Mouse (Mus musculus) heart, postnatal 4 days (tissue): ENCODE results near the gene Pigyl. TPM values are rescaled to one million over a fixed set of nuclear protein-coding genes. Genes with fewer than 3 reads are reported as not detected.

Source experiments
- DNase-seq: peaks from one replicate; pipeline ENCODE4 v3.0.0; 2021
- total RNA-seq, 2 experiments: library from RNA; stranded (reverse); gene quantifications; 2 replicates each; pipeline ENCODE4 v1.2.3; 2021

Gene Pigyl
- total RNA-seq, result 10 to 100 TPM; 31.0 to 31.9 TPM

DNA sequence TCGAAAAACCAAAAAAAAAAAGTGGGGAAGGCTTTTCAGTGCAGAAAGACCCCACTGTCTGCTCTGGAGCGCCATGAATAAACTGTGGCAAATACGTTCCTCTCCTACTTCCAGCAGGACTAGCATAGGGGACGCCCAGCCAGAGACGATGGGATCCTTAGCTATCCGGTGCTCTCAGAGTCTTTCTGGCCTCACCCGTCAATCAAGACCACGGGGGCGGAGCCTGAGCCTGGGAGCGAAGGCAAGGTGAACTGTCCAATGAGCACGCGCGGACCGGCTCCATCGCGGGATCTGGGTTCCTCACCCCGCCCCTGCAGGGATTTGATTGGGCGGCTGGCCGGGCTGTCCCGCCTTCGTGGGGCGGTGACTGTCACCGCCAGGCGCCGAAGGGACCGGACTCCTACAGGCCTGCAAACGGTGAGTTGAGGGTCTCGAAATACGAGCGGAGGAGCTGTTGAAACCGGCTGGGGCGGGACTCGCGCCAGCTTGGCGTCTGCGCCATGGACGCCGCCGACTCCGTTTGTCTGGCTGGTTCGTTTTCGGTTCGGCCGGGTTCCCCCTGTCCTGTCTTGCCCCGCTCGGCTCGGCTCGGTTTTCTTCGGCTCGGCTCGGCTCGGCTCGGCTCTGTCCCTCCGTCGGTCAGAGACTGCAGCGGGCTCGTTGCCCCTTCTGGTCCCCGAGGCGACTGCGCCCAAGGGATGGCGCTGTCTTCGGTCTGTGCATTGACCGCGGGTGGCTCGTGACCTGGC is at the start of gene Pigyl:
Gene Pigyl, plus strand, starts transcription at position 350 of the 749 bp plus-strand sequence.
- peak; percentile 100 for DNase-seq

DNA sequence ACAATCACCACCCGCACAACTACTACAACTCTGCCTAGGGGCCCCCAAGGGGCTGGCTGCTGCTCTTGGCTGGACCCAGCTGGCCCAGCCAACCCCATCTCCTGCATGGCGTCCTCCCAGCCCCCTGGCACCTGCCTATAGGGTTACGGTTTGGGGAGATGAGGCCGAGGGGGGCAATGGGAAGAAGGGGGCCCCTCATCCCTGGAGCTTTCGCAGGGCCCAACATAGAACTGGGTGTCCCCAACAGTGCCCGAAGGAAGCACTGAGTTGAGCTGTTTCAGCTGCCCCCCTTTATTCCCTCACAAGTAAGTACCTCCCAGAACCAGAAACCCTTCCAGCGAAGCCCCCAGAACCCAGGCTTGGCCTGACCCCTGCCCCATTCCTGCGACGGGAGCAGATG is 48.5 kb upstream of the Pigyl start:
- no peak for DNase-seq

DNA sequence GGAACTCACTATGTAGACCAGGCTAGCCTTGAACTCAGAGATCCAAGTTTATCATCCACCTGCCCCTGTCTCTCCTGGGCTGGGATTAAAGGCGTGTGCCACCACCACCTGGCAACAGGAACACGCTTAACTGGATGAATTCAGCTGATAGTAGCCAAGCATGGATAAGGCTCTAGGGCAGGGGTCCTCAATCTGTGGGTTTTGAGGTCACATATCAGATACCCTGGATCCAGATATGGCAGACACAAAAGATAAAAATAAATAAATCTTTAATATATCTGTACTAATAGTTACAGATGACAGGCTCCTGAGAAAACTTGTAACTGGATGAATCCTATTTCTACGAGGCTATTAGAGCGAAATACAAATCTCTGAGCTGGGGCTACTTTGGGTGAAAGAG is 41.0 kb upstream of the Pigyl start:
- DNase-seq, result no peak

DNA sequence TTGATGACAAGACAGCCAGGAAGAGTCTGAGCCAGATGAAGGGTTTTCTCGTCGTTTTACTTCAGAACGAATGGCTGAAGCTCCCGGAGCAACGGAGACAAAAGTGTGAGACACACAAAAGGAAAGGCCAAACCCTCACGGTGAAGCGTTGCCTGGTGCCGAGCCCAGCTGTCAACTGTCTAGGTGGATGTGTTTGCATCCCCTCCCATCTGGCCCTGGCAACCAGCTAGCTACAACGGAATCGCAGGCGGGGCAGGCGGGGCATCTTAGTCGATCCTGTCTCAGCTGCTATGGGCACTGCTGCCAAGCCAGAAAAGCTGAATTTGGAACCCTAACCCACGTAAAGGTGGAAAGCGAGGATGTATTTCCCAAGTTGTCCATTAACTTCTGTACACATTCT is 40.6 kb upstream of the Pigyl start:
- no peak for DNase-seq

DNA sequence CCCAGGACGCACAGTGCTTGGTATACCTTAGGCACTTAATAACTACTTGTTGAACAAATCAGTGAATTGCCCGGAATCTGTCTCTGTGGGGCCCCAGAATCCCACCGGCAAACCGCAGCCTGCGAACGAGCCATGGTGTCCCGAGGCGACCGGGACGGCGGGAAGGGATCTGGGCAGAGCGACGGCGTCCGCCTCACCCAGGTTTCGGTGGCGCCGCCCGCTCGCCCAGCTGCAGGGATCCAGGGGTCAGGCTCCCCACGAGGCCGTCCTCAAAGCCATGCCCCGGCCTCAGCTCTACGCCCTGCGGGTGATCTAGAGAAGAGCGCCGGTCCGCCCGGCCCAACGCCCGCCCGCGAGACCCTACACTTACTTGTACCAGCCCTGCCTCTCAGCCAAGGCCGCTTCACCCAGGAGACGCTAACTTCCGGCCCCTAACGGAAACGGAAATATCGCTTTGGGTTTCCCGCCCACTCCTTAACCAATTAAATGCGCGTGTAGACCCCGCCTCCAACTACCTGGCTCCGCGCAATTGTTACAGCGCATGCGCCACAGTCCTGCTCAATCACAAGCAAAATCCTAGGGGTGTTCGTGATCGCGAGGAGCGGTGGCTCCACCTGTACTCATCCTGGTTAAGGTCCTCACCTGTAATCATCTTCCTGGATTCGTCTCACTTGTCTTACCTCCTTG is 39.8 kb upstream of the Pigyl start, which contains the start of gene Elof1:
Gene Elof1, minus strand, starts transcription at position 433 of the 687 bp plus-strand sequence.
- peak; percentile 92 for DNase-seq

DNA sequence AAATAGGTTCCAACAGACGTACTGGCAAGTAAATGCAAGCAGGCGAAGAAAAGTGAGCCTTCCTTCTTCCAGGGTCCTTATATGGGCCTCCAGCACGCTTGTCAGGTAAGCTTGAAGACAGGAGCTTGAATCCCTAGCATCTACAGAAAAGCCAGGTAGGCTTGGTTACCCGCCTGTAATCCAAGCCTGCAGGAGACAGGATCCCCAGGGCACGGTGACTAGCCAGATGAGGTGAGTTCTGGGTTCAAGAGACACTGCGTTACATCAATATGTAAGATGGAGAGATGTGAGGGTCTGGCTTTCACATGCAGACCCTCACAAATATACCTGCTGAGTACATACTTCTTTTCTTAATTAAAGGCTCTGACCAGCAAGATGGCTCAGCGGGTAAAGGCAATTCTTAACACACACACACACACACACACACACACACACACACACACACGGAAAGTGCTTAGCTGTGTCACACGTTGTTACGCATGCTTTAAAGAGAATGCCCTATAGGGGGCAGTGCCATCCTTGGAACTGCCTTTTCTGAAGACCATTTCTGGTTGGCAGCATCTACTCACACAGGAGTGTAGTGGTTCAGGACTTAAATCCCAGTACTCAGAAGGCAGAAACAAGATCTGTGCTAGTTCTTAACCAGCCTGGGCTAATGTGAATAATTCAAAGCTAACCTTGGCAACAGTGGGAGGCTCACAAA is 38.7 kb upstream of the Pigyl start:
- DNase-seq, result peak; percentile 55

DNA sequence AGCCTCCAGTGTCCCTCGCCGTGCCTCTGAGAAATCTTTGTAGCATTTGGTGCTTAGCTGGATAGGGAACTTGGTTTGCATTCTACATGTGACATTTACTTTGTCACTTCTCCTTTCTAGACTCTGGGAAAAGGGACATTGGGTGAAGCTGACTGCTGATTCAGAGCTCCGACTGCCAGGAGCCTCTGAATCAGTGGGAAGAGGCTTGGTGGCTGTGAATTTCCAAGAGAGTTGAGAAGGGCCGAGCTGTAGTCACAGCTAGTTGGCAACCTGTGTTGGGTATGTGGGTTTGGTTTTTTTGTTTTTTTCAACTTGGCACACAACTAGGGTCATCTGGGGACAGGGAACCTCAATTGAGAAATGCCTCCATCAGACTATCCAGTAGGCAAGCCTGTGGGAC is 37.1 kb upstream of the Pigyl start:
- no peak for DNase-seq

DNA sequence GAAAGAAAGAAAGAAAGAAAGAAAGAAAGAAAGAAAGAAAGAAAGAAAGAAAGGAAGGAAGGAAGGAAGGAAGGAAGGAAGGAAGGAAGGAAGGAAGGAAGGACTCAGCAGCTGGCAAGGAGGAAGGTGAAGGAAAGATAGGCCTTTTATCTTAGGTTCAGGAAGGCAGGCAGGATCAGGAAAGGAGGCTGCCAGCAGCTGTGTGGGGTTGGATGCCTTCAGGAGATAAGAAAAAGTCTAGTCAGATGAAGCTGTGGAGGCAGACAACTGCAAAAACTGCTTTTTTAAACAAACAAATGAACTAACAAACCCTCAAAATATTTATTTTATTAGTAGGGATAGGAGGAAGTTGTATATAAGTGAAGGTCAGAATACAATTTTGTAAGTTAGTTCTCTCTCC is 35.1 kb upstream of the Pigyl start:
- DNase-seq, result no peak

DNA sequence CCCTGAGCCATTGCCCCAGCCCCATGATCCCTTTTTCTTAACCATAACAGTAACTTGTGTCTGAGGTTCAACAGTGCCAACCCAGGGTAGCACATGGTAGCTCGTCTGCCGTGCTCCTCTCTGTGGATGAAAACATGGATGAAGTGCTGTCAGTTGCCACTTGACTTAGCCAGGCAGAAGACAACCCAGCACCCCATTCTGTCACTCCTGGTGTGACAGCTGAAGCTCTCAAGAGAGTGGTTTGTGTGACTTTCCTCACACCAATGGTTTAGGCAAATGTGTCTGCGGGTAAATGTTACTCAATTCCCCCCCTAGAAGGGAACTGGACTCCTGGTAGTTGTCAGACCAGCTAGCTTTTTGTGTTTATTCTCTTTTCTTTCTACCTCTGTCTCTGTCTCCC is 34.6 kb upstream of the Pigyl start:
- DNase-seq, result no peak

DNA sequence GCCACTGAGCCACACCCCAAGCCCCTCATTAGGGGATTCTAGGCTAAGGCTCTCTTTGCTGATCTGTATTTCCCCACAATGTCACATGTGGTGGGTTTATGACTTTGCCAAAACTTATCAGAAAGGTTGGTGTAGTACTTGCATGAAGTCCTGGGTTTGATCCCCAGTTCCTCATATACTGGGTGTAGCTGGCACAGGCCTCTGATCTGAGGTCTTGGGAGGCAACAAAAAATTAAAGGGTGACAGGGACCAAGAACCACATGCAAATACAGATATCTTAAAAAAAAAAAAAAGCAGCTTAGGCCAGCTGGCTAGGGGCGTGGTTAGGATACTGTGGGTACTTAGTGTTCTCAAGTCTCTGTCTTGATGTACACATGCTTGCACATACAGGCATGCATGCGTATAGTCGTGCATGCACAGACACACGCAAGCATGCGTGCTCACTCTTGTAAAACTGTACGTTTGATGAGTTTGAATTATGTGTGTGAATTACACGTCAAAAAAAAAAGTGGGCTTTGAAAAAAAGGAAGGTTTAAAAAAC is 33.5 kb upstream of the Pigyl start:
- DNase-seq, result no peak

DNA sequence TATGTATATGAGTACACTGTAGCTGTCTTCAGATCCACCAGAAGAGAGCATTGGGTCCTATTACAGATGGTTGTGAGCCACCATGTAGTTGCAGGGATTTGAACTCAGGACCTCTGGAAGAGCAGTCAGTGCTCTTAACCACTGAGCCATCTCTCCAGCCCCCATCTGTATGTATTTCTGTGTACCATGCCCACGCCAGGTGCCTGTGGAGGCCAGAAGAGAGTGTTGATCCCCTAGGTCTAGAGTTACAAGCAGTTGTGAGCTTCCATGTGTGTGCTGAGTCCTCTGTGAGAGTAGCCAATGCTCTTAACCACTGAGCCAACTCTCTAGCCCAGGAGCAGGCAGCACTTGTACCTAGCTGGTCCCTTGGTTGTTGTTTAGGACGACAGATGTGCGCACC is 32.5 kb upstream of the Pigyl start:
- DNase-seq, result no peak

DNA sequence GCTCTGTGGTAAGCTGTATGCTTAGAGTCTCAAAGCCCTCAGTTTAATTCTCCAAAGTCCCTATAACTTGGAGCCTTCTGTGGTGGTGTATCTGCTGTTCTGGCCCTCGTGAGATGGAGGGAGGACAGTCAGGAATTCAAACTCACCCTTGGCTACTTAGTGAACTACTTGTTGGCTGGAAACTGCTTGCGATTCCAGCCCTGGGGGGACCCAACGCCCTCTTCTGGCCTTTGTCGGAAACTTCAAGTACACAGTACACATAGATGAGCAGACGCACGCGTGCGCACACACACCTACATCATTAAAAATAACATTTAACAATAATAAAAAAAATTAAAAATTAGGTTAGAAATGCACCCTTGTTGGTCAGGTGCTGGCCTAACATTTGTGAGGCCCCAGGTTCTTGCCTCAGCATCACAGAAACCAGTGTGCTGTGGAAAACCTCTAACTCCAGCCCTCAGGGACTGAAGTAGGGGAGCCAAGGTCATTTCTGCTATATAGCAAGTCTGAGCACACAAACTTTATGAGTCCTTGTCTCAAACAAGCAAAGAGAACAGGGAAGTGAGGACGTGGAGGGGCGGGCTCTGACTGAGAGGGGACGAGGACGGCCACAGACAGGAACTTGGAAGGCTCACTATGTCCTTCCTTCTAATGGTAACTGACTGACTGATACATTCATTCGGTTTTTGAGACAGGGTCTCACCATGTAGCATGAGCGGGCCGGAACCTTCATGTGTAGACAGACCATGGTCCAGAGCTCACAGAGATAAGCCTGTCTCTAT is 31.2 kb upstream of the Pigyl start:
- DNase-seq, result no peak

DNA sequence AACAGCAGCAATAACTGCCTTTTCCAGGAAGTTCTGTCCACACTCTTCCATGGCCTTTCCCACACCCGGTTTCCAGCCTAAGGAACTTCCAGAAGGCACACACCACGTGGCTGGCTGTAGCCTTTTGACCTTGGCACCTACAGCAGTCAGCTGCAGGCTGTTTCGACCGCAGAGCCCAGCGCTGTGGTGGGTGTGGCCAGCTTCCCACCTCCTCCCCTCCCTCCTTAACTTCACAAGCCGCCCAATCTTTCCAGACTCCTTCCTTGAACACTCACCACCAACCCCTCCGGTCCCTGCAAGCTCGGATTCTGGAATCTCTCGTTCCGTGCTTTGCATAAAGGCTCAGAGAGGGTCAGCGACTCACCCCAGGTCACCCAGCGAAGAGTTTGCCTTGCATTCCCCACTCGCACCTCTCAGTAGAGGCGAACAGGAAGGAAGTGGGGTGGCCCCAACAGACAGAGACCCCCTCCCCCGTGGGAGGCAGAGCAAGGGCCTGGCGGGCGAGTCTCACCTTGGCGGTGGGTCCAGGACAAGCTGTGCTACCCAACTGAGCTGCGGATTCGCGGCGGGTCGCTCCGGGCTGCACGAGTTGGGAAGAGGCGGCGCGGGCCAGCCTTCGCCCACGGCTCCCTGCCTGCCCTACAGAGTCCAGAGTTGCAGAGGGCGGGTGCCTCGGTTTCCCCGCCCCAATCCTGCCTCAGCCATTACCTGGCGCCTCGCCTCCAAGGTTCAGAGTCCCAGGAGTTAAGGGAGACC is 25.2 kb upstream of the Pigyl start:
- peak; percentile 26 for DNase-seq

DNA sequence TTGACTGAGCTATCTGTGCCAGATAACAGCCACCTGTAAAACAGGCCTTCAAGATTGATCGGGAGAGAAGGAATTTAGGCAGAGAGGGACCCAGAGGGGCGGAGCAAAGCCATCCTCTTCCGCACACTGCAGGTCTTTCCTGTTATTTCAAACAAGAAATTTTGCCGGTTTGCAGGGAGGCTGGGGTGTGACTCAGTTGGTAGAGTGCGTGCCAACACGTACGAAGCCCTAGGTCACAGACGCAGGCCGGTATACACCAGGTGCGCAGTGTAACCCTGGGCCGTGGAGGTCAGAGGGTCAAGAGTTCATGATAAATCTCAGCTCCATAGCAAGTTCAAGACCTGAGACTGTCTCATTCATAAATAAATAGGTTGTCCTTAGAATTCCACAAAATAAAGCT is 24.4 kb upstream of the Pigyl start:
- no peak for DNase-seq

DNA sequence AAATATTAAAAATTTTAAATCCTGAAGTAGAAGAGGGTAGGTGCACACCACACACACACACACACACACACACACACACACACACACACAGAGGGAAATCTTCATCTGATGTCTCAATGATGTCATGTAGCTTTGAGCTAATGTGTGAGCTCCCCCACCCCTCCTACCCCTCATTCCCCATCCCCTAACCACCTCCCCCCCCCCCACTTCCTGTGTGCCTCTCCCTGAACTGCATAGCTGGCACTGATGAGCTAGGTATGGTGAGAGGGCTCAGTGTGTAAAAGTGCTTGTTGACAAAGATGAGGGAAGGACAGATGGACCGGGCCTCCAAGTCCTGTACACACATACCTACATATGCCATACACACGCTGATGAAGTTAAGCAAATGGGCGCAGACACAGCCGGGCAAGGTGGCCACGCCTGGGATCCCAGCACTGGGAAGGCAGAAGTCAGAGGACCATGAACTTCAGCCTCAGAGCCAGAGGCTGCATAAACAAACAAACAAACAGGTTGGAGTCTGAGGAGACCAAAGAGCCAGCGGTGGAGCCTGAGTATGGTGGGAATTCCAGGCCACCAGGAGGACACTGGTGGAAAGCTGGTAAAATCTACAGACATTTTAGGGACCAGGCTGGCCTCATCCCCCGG is 22.3 kb upstream of the Pigyl start:
- no peak for DNase-seq

DNA sequence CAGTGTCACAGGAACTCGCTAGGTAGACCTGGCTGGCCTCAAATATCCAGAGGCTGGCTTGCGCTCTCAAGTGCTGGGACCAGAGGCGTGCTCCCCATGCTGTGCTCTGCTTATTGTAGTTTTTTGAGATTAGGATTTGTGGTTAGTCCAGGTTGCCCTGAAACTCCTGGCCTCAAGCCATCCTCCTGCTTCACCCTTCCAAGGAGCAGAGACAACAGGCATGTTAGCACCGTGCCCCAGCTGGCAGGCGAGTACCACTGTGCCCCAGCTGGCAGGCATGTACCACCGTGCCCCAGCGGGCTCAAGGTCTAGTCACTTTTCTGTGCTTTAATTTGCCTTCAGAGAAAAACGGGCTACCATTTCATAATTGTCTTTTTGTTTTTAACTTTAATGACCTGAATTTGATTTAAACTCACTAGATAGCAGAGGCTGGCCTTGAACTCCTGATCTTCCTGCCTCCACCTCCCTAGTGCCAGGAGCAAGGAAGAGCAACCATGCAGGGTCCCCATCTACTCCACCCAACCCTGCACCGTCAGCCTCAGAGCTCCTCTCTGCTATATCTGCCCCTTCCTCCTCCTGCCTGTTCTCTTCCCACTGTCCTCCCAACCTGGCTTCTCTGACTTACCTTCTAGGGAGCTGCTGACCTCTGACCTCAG is 21.5 kb upstream of the Pigyl start:
- DNase-seq, result no peak

DNA sequence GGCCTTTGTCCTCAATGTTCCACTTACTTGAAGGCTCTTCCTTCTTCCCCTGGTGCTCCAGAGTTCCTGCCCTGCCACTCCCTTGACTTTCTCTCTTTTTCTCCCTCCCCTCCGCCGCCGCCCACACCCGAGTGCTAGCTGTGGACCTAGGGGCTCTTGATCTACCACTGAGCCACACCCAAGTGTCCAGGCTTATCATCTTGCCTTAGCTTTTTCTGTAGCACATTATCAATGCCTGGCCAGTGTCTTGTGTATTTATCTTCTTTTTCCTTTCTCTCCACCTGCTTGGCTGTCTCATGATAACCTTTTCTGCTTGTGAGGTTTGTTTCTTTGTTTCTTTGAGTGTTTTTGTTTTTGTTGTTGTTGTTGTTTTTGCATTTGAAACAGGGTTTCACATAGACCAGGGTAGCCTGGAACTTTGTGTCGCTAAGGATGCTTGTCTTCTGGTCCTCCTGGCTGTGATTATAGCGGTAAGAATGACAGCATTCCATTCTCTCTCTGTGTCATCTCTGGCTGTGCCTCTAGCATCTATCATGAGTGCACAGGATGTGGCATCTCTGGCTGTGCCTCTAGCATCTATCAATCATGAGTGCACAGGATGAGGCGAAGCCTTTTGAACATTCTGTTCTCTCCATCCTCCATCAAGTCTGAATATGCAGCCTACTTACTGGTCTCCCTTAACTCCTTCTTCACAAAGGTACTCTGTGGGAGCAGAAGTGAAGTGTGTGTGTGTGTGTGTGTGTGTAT is 20.8 kb upstream of the Pigyl start, which contains the start of gene Acp5:
Gene Acp5, minus strand, starts transcription at position 68 of the 747 bp plus-strand sequence.
- no peak for DNase-seq

DNA sequence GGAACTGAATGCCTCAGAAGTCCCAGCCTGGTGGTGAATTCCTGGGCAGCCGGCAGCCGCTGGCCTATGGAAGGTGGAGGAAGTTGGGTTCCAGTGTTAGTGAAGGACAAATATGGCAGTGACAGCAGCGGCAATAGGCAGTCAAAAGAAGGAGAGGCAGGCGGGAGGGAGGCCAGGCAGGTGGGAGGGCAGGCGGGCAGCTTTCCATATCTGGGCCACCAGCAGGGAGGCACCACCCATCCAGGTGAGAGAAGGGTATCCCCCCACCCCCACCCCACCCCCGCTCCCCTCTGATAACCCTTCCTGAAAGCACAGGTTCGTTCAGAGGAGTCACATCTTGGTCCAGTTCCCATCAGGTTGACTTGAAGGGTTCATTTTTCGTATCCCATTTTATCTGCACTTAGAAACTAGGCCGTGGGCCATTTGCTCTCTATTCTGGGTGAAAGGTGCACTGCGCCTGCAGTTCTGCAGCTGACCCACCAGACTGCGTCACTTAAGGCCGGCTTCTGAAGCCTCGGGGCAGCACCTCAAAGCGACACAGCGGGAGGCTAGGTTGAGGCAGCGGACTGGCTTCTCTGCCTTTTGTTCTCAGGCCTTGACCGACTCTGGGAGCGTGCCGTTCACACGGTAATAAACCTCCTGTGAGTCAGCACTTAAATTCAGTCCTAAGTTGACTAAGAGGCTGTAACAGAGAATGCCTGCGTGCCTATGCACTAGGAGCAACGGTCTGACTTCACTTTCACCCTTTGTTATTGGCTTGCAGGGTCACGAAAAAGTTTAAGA is 19.7 kb upstream of the Pigyl start:
- DNase-seq, result no peak

DNA sequence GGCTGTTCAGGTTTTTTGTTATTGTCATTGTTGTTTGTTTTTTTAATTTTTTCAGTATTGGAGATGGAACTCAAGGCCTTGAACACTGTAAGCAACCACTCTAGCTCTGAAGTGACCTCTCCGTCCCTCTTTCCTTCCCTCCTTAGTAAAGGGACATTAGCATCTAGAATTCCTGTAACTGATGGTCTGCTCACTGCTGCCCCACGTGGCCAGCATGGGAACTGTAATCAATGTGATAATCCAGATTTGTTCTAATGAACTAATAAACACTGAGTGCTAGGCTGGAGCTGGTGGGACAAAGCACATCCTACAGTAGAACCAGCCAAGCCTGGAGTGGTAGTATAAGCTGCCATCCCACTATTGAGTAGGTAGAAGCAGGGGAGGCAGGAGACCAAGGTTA is 18.2 kb upstream of the Pigyl start:
- peak; percentile 49 for DNase-seq
